Mouse (Mus musculus) left cerebral cortex, postnatal 10 days (tissue): ENCODE results near the gene Nr2c1. TPM values are rescaled to one million over a fixed set of nuclear protein-coding genes. Genes with fewer than 3 reads are reported as not detected.

Experiments used
- DNase-seq, 2 experiments: peaks; one replicate each; pipeline ENCODE4 v3.0.0; 2021 to 2022; ENCODE audit warnings: low spot score in 2 of 2, mixed read lengths in 1 of 2; ENCODE audit errors: extremely low spot score in 1 of 2
- intact Hi-C: fragments of 180-260 bp; cut with DNase I; formaldehyde crosslinking; loops from one replicate; pipeline ENCODE4 v1.15.1; 2025
- total RNA-seq, 2 experiments: library from RNA; stranded (reverse); gene quantifications; 2 replicates each; pipeline ENCODE4 v1.2.3; 2021

Nr2c1 gene
- 1 to 10 TPM; 7.8 to 8.1 TPM for total RNA-seq

DNA sequence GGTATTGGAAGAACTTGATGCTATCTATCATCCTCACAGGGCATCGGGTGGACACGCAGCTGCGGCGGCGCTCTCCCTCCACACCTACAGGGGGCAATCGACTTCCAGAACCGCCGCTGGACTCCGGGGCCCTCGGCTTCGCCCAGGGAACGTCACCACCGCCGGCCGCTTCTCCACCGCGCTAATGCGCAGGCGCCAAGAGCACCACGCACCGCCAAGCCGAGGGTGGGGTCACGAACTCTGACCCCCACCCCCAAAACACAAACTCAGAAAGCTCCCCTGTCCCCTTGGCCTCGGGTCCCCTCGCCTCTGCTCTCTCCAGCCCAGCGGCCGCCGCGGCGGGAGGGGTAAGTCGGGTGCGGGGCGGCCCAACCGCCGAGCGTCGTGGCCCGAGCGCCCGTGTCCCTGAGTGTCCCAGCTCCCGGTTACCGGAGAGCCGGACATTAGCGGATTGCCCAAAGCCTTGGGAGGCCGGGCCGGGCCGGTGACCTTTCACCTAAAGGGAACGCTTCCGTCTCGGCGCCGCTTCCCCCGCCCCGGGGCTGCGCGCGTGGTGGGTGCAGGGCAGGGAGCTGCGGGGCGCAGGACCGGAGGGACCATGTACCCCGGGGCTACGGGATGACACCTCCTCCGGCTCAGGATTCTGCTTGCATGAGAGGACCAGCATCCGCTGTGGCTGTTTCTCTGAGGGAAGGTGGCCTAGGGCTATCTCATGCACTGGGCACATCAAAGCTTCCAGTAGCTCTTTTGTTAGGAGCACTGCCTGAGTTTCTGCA lies at the start of gene Nr2c1:
Gene Nr2c1 (plus strand): TSS at position 268 of the 776 bp plus-strand sequence.
- intact Hi-C loops = no loop called here
- peak; percentile 89 to 96 for DNase-seq

DNA sequence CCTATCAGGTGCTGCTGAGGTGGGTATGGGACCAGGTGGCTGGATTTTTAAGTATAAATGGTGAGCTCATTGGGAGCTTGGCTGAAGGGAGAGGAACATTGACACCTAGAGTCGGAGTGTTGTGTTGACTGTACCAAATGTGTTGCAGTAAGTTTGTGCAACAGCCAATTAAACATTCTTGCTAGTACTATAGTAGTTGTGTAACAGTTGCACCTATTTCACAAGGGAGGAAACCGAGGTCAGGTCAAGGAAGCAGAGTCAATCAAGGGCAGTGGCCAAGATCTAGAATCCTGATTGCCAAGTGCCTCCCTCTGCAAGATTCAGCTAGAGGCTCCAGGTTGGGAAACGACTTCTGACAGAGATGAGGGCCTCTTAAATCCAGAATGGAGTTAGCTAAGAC lies 49.7 kb upstream of the Nr2c1 start:
- intact Hi-C loops = no loop called here

DNA sequence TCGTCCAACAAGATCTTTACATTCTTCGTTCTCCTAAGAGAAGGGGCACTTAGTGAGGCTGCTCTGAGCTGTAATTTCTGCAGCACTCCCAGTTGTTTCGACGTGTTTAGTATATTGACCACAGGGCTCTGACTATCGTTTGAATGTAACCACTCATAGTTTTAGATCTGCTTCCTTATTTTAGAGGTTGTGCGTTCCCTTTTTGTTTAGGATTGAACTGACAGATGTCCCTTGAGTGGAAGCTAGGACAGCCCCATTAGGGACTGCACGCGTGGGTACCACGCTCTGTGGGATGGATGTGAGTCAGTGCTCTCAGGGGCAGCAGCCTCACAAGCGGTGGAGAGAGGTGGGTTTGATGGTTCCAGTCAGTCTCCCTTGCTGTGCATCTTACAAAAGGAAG lies 42.3 kb upstream of the Nr2c1 start:
- DNase-seq = no peak
- intact Hi-C loops = no loop called here

More for the DNA sequence above, 49.7 kb upstream of the Nr2c1 start:
- no peak for DNase-seq

DNA sequence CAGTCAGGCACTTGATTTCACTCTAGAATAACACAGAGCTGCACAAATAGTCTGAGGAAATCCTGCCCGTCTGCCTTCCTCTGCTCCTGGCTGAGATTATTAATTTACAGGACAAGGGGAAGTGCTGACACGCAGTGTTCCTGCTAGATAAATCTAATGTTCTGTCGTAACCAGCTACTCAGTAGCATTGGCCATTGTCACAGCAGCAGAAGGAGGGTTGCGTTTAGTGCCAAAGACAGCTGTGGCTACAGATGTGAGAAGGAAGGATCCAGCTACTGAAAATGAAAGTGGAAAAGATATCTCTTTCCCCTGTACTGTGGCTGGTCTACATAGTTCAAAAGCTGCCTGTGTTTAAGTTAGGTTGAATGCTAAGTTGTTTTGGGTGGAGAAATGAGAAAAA lies 40.7 kb upstream of the Nr2c1 start:
- no peak for DNase-seq
- intact Hi-C loops = no loop called here

- no peak for DNase-seq
Measured at GRCm38 (mm10) chr10:94107607-94108006, 40.2 kb upstream of the Nr2c1 start.

DNA sequence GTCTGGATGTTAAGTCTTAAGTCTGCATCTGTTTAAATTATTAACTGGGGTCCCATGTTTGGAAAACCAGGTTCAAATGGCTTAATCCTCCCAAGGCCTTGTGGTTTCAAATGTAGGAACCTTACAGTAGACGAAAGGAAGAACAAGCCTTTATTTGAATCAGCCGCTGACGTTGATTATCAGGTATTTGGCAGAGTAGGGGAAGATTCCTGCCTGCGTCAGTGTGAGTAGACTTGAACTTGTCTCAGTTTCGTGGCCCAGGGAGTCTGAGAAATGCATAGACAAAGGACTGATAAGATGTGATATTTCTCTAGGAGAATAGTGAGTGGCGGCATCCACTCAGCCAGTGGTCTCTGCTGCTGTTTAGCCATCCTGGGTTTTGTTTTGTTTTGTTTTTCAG lies 39.0 kb upstream of the Nr2c1 start:
- no peak for DNase-seq
- intact Hi-C loops = no loop called here

More at GRCm38 (mm10) chr10:94107607-94108006, 40.2 kb upstream of the Nr2c1 start:
- intact Hi-C loops = no loop called here

GRCm38 (mm10) chr10:94110834-94111754 lies 36.7 kb upstream of the Nr2c1 start:
- DNase-seq = no peak
- intact Hi-C loops = loop anchor here (5.0 to 10.0 kb wide), 2 partner anchors 59 to 286 kb away; no protein-coding TSS in a partner anchor

DNA sequence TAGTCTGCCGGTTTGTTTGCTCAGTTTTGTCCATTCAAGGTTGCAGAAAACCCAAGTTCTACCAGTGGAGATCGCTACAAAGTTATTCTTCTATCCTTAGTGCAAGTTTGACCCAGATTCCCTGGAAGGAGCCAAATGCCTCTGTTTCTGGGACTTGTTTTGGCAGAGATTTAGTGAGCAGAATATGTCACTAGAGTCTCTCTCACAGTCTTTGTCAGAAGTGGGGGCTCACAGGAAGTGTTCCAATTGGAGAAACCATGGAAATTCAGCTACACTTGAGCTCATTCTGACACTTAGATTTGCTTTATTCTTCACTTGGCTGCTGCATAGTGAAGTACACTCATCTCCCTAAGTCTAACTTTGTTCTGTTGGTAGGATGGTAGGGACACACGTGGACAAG lies 35.6 kb upstream of the Nr2c1 start:
- intact Hi-C loops = loop anchor here (5.0 to 10.0 kb wide), 2 partner anchors 60 to 287 kb away; no protein-coding TSS in a partner anchor
- peak in 1 of 2 experiments; percentile 20 for DNase-seq

DNA sequence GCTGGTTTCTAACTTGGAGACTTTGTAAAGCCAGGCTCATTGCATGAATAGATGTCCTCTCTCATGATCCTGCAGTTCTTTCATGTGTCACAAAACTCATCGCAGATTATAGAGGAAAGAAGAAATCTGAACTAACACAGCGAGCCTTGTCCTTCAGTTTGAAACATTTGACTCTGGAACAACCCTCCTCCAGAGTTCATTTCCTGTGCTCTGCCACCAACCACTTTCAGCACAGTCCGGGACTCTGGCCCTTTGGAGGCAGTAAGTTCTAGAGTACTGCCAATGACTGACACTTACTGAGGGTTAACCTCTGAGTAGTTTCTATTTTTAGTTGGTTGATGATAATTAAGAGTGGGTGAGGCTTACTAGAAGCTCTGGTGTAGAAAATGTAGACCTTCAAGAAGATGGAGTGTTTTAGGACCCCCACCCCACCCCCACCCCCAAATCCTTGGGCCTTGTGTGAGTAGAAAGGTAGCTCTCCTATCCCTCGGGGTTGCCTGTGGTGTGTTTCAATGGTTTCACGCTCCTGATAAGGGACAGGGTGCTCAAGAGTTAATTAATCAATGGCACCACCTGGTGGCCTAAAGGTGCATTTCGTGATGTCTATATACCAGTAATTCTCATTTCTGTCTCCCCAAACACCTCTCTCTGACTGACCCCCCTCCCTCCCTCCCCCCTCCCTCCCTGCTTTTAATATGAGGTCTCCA lies 31.8 kb upstream of the Nr2c1 start:
- intact Hi-C loops = loop anchor here (1.0 to 10.0 kb wide), 2 partner anchors 80 to 291 kb away; partner anchors contain the start of gene Fgd6
- DNase-seq = peak; percentile 83

- DNase-seq = no peak
- intact Hi-C loops = loop anchor here (1.0 to 10.0 kb wide), 2 partner anchors 81 to 292 kb away; partner anchors contain the start of gene Fgd6
Measured at GRCm38 (mm10) chr10:94116781-94117340, 31.0 kb upstream of the Nr2c1 start.

DNA sequence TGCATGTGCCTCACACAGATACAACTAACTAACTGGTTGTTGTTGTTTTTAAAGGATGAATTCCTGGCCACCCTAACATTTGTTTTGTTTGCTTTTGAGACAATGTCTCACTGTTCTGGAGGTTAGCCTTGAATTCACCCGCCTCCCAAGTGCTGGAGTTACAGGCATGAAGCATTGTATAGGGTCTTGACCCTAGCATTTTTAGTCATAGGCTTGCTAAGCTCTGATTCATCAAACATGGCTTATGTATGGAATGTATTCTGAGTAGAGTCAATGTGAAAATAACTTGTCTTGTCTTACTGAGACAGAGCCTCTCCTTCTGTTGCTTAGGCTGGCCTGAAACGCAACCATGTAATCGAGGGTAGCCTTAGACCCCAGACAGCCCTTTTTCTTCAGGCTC lies 29.9 kb upstream of the Nr2c1 start:
- intact Hi-C loops = loop anchor here (10.0 kb wide), 1 partner anchor 293 kb away; no protein-coding TSS in a partner anchor
- DNase-seq = no peak

DNA sequence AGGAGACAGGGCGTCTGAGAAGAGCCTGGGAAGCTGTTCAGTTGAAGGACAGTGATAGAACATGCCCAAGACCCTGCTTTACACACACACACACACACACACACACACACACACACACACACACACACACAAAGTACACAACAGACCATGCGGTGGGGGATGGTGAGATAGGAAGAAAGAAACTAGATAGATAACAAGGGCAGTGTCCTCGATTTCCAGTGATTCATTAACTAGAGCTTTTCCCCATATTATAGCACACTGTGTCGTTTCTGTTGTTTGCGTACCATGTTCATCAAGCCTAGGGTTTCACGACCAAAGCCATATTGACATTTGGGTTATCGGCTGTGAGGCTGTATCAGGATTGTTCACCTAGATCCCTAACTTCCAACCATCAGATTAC lies 28.8 kb upstream of the Nr2c1 start:
- intact Hi-C loops = loop anchor here (10.0 kb wide), 1 partner anchor 294 kb away; no protein-coding TSS in a partner anchor

GRCm38 (mm10) chr10:94120676-94121075 lies 27.1 kb upstream of the Nr2c1 start:
- intact Hi-C loops = no loop called here
- no peak for DNase-seq

More for the DNA sequence above, 28.8 kb upstream of the Nr2c1 start:
- no peak for DNase-seq

DNA sequence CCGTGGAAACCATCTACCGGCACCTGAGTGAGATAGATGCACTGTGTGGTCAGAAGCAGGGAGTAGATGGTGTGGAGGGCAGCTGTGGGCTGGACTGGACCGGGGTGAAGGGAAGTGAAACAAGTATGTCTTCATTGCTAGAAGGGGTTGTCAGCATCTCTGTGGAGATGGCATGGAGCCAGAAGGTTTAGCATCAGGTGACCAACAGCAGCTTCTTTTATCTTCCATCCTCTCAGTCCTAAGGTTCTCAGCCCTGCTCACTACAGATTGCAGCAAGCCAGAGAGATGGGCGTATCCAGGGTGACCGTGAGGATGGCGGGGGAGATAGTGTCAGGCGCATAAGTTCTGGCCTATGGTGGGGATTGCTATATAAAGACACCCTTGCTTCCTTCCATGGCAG lies 25.2 kb upstream of the Nr2c1 start:
- intact Hi-C loops = no loop called here

DNA sequence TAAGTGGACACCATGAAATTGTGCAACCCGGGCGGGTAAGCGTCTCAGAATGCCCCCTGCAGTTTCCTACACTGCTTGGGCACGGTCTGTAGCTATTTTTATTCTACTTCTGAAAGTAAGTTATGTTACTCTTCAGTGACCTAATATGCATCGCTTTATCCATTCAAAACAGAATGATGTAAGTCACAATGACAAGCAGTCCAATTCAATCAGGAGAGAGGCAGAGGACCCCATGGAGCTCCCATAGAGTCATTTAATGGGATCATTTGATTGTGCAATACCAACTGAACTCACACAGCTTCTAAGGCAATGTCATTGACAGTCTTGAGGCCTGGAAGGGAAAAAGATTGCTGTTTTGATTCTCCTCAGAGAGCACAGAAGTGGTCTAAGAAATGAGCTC lies 24.2 kb upstream of the Nr2c1 start:
- intact Hi-C loops = no loop called here
- no peak for DNase-seq

More for the DNA sequence above, 25.2 kb upstream of the Nr2c1 start:
- DNase-seq = peak in 1 of 2 experiments; percentile 49

GRCm38 (mm10) chr10:94124376-94124775 lies 23.4 kb upstream of the Nr2c1 start:
- intact Hi-C loops = no loop called here
- no peak for DNase-seq

DNA sequence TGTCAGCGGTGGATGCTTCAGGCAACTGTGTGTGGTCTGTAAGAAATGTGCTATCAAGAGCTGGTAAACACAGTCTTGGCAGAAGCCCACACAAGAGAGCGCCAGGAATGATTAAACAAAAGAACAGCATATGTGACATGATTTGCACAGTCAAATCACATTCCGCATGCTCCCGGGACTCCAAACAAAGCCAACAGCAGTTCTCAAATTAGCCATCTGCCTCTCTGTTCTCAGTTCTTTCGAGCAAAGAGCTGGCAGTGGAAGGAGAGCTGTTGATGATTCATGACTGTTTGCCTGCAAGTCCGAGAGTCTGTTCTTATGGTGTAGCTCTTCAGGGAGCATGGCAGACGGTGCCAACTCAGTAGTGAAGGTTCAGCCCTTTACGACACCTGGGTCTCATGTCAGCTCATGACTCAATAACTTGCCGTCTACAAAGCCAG lies 18.1 kb upstream of the Nr2c1 start:
- intact Hi-C loops = no loop called here
- peak; percentile 45 to 79 for DNase-seq

DNA sequence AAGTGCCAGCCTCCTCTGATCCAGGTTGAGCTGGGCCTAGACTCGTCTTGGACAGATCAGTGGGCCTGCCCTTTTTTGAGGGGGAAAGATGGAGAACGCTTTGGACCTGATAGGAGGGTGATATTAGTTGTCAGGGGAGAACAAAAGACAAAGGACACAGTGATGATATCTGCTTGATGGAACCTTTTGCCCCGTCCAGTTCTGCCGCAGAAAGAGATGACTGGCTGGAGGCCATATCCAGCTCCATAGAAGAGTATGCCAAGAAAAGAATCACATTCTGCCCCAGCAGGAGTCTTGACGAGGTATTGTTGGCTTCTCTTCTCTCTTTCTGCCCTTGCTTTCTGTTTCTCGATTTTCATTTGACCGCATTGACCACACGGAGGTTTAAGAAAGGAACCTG lies 14.7 kb upstream of the Nr2c1 start:
- intact Hi-C loops = no loop called here
- no peak for DNase-seq
